Mouse (Mus musculus) bone marrow, adult 2 months (tissue): ENCODE measurements at regions not wholly inside any gene's neighbourhood (a gene's known extent, or its start where the extent isn't known, plus 50 kb on each side); places are given as distances from the start of the nearest gene placed in this dataset.

Experiments
- H3K27ac ChIP-seq: fragments of 200-500 bp; 2 replicates; pipeline ENCODE4 v1.5.1; 2012; ENCODE audit warnings: low read depth, mild to moderate bottlenecking, control low read depth, inconsistent platforms, low read length; ENCODE audit not compliant: control insufficient read depth, poor library complexity, insufficient read depth
- H3K4me1 ChIP-seq: fragments of 200-500 bp; 2 replicates; pipeline ENCODE4 v1.6.1; 2011; ENCODE audit warnings: low read length; ENCODE audit not compliant: control insufficient read depth, insufficient read depth
- H3K4me3 ChIP-seq: fragments of 200-500 bp; replicated peaks from 2 replicates; pipeline ENCODE3; 2011; ENCODE audit warnings: mild to moderate bottlenecking, low read depth, low read length, control low read depth; ENCODE audit not compliant: control insufficient read depth
- CTCF ChIP-seq: fragments of 200-500 bp; IDR thresholded peaks from 2 replicates; pipeline ENCODE4 v1.5.1; 2011; ENCODE audit warnings: low read length, control low read depth; ENCODE audit not compliant: control insufficient read depth, insufficient read depth
- POLR2A ChIP-seq: fragments of 200-500 bp; IDR thresholded peaks from 2 replicates; pipeline ENCODE4 v1.6.1; 2011; ENCODE audit warnings: low read depth, mild to moderate bottlenecking, control low read depth, low read length, borderline replicate concordance; ENCODE audit not compliant: control insufficient read depth
- WGBS: fragments of 180-500 bp; shearing (Covaris S2); methylation state at CpG from one replicate; pipeline ENCODE4 v1.1.7; 2018; 5-methylcytosine and 5-hydroxymethylcytosine counted together

- 59% methylated on average over 13 of the region's 13 CpGs for WGBS
- Histone ChIP-seq H3K4me1 (no peaks in the 10 kb centered on the region), H3K27ac (no peak overlapping the region), H3K4me3 (no peak overlapping the region)
- TF ChIP-seq CTCF: no peak
- no peak for TF ChIP-seq POLR2A
These were observed 266.9 kb downstream of the Tbc1d1 start for GRCm38 (mm10) chr5:64422787-64423587.

GRCm38 (mm10) chr5:64428822-64429221 lies 272.7 kb downstream of the Tbc1d1 start:
- Histone ChIP-seq H3K4me3 (no peak overlapping the region), H3K4me1 (no peaks in the 10 kb centered on the region)
- WGBS: 89% methylated on average over 8 of the region's 8 CpGs

GRCm38 (mm10) chr5:64430501-64430900 lies 274.4 kb downstream of the Tbc1d1 start:
- no peaks in the 10 kb centered on the region for H3K4me1 ChIP-seq
- no peak overlapping the region for H3K27ac ChIP-seq
- TF ChIP-seq POLR2A (no peak), CTCF (no peak)
- WGBS: 83% methylated on average over 3 of the region's 3 CpGs
- H3K4me3 ChIP-seq: no peak overlapping the region

More at GRCm38 (mm10) chr5:64428822-64429221, 272.7 kb downstream of the Tbc1d1 start:
- H3K27ac ChIP-seq: no peak overlapping the region
- TF ChIP-seq CTCF (no peak), POLR2A (no peak)

- TF ChIP-seq POLR2A (no peak), CTCF (no peak)
- no peaks in the 10 kb centered on the region for H3K4me1 ChIP-seq
- 79% methylated on average over 6 of the region's 6 CpGs for WGBS
These were observed 275.5 kb downstream of the Tbc1d1 start for GRCm38 (mm10) chr5:64431624-64432023.

GRCm38 (mm10) chr5:64433786-64434185 lies 277.7 kb downstream of the Tbc1d1 start:
- TF ChIP-seq POLR2A (no peak), CTCF (no peak)
- Histone ChIP-seq H3K4me3 (no peak overlapping the region), H3K27ac (no peak overlapping the region), H3K4me1 (no peaks in the 10 kb centered on the region)
- 89% methylated on average over 5 of the region's 5 CpGs for WGBS

More at GRCm38 (mm10) chr5:64431624-64432023, 275.5 kb downstream of the Tbc1d1 start:
- no peak overlapping the region for H3K27ac ChIP-seq
- no peak overlapping the region for H3K4me3 ChIP-seq

- TF ChIP-seq CTCF (no peak), POLR2A (no peak)
- H3K27ac ChIP-seq: peak overlapping the region; percentile 74
- H3K4me1 ChIP-seq: no peaks in the 10 kb centered on the region
- 31% methylated on average over 3 of the region's 3 CpGs for WGBS
- H3K4me3 ChIP-seq: no peak overlapping the region
These were observed 279.4 kb downstream of the Tbc1d1 start for GRCm38 (mm10) chr5:64435491-64435890.

- no peak overlapping the region for H3K4me3 ChIP-seq
- 29% methylated on average over 2 of the region's 2 CpGs for WGBS
- no peaks in the 10 kb centered on the region for H3K4me1 ChIP-seq
- TF ChIP-seq POLR2A (no peak), CTCF (no peak)
- peak overlapping the region; percentile 74 for H3K27ac ChIP-seq
These were observed 279.9 kb downstream of the Tbc1d1 start for GRCm38 (mm10) chr5:64435958-64436357.

- Histone ChIP-seq H3K4me1 (no peaks in the 10 kb centered on the region), H3K4me3 (no peak overlapping the region), H3K27ac (no peak overlapping the region)
- TF ChIP-seq POLR2A (no peak), CTCF (no peak)
- WGBS: 79% methylated on average over 5 of the region's 5 CpGs
These were observed 281.6 kb downstream of the Tbc1d1 start for GRCm38 (mm10) chr5:64437720-64438119.
